Mouse (Mus musculus): ENCODE data around the gene Gnpat. TPM values are rescaled to one million over a fixed set of nuclear protein-coding genes. Genes with fewer than 3 reads are reported as not detected.

Gnpat gene
- total RNA-seq, 2 experiments from 2014 or later, result 57.4 to 63.2 TPM

DNA sequence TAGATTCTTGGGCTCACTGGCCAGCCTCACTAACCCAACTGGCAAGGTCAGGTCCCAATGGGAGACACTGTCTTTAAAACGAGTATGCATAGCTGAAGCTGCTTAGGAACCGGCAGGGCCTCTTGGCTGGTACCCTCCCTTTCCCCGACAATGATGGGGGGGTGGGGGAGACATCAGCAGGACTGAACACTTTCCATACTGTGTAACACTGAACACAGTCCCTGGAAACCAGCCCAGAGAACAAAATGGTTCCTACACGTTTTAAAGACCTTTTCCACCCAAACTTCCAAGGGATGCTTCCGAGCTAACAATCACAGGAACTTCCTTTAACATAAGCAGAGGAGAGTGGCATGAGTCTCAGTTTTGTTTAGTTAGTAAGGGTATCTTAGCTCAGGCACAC lies 72.3 kb downstream of the Gnpat start:
- no peak for DNase-seq (ENCODE audit: low spot score in 2 of 2)

DNA sequence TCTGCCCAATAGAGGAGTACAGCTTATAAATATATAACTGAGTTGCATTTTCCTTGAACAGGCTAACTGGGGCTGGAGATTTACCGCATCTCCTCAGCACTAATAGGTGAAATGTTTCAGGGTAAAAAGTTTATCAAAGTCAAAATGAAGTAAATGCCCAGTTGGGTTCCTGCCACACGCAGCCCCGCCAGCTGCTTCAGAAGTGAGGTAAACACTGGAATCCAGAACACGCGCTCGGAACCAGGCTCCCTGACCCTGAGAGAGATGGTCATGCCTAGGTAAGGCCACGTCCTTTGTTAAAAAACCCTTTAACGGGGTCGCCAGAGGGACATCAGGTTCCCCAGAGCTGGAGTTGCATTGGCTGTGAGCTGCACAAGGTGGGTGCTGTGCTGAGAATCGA lies 73.9 kb downstream of the Gnpat start:
- no peak for DNase-seq (ENCODE audit: low spot score in 2 of 2)

DNA sequence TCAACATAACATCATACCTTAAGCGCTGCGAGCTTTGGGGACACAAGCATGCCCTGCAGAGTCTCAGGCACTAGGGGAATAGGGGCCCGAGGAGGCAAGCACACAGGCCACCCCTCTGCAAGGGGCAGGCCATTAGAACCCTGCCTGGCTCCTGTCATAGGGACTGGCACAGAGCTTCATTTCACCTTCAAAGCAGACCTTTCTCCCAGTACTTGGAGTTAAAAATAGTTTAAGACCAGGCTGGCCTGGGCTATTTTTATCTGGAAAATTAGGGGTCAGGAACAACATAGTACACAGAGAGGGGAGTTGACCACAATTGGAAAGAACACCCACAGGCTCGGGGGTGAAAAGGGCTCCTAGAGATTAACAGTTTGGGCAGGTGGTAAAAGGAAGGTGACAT lies 74.5 kb downstream of the Gnpat start:
- no peak for DNase-seq (ENCODE audit: low spot score in 2 of 2)

Other genes with a start within 250 kb of the Gnpat start
- 10 to 100 TPM; 56.4 to 66.5 TPM for gene 2310022B05Rik, start 199.7 kb upstream of the Gnpat start, total RNA-seq (2021)
- gene Ttc13, start 141.1 kb upstream of the Gnpat start, total RNA-seq (2021), result 10 to 100 TPM; 36.7 to 38.6 TPM
- 10 to 100 TPM; 10.3 to 12.8 TPM for gene Arv1, start 140.9 kb upstream of the Gnpat start, total RNA-seq (2021)
- gene Fam89a, start 111.2 kb upstream of the Gnpat start, total RNA-seq (2021), result under 1 TPM; 0.49 to 0.53 TPM
- gene Trim67, start 69.9 kb upstream of the Gnpat start, total RNA-seq (2021), result 1 to 10 TPM; 1.5 to 2.2 TPM
- 10 to 100 TPM; 19.5 to 23.3 TPM for gene 2810004N23Rik, start 87 bp downstream of the Gnpat start, total RNA-seq (2021)
- 10 to 100 TPM; 33.4 to 34.2 TPM for gene Exoc8, start 34.7 kb downstream of the Gnpat start, total RNA-seq (2021)
- 10 to 100 TPM; 13.0 to 13.5 TPM for gene Sprtn, start 34.9 kb downstream of the Gnpat start, total RNA-seq (2021)
- gene Egln1, start 86.3 kb downstream of the Gnpat start, total RNA-seq (2021), result 10 to 100 TPM; 61.4 to 69.5 TPM
- gene Tsnax, start 150.0 kb downstream of the Gnpat start, total RNA-seq (2021), result 100 to 1,000 TPM; 181 to 182 TPM
- 1 to 10 TPM; 1.6 to 1.9 TPM for gene Disc1, start 191.2 kb downstream of the Gnpat start, total RNA-seq (2021)